Mouse (Mus musculus) inflammation-experienced regulatory T-cells, adult 6 months (primary cell): Measurements from ENCODE around the gene Bcl7a. TPM values are rescaled to one million over a fixed set of nuclear protein-coding genes. Genes with fewer than 3 reads are reported as not detected.

Source experiments
- ATAC-seq: one replicate; pipeline ENCODE4 v1.8.0; 2017
- polyA plus RNA-seq, 3 experiments: library from polyadenylated mRNA; unstranded; fragments of 100-300 nt; shearing (Covaris generic); gene quantifications; one replicate each; pipeline ENCODE4 v1.2.1; 2017

Bcl7a gene
- polyA plus RNA-seq, 3 experiments from 2014 or later: 3.4 to 13.1 (median 6.7) TPM

DNA sequence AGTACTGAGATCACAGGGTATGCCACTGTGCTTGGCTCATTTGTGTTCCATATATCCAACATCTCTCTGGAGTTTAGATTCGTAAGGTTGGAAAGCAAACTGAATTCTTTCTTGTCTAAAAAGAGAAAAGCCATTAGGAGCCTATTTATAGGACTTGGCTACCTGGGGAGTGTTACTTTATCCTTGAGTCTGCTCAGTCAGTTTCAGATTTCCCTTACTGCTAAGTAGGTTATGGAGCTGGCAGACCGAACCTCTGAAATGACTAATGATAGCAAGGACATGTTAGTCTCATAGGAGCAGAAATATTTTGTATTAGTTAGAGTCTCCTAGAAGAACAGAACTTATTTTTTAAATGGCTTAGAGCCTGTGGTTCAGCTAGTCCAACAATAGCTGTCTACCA, 80.3 kb downstream of the Bcl7a start:
- ATAC-seq: no peak

Other genes with a start within 250 kb of the Bcl7a start
- 10 to 100 TPM; 62.4 to 71.7 (median 66.6) TPM for gene Rhof, start 211.1 kb upstream of the Bcl7a start, polyA plus RNA-seq
- 10 to 100 TPM; 13.0 to 17.7 (median 16.0) TPM for gene Setd1b, start 201.6 kb upstream of the Bcl7a start, polyA plus RNA-seq
- 10 to 100 TPM; 36.1 to 40.9 (median 39.8) TPM for gene Psmd9, start 174.4 kb upstream of the Bcl7a start, polyA plus RNA-seq
- not detected for gene Hpd, start 161.1 kb upstream of the Bcl7a start, polyA plus RNA-seq
- gene Wdr66, start 91.7 kb upstream of the Bcl7a start, polyA plus RNA-seq: 1 to 10 TPM in 2 of 3 experiments, under 1 TPM in 1; 0.74 to 4.2 (median 2.4) TPM
- gene Mlxip, start 51.0 kb downstream of the Bcl7a start, polyA plus RNA-seq: 10 to 100 TPM; 11.3 to 26.3 (median 18.1) TPM
- not detected for gene Lrrc43, start 145.5 kb downstream of the Bcl7a start, polyA plus RNA-seq
- gene Il31, start 145.7 kb downstream of the Bcl7a start, polyA plus RNA-seq: not detected
- gene B3gnt4, start 166.6 kb downstream of the Bcl7a start, polyA plus RNA-seq: under 1 TPM in 2 of 3 experiments, not detected in 1; 0.54 to 0.68 TPM
- 10 to 100 TPM; 64.1 to 86.9 (median 84.4) TPM for gene Diablo, start 180.3 kb downstream of the Bcl7a start, polyA plus RNA-seq
- under 1 TPM in 1 of 3 experiments, not detected in 2; 0.58 TPM for gene Gm49027, start 181.7 kb downstream of the Bcl7a start, polyA plus RNA-seq
- 10 to 100 TPM; 39.4 to 43.7 (median 42.1) TPM for gene Vps33a, start 229.2 kb downstream of the Bcl7a start, polyA plus RNA-seq